Mouse (Mus musculus) CH12F3 (cell line): Measurements from ENCODE around the gene Anp32a.

Experiments
- in situ Hi-C: fragments of 300-500 bp; cut with MboI; formaldehyde crosslinking; loops from 2 replicates; pipeline ENCODE4 v1.14.3; 2020; ENCODE audit warnings: low sequenced_read_pairs

The Anp32a gene

GRCm38 (mm10) chr9:62367510-62368071 lies 26.5 kb downstream of the Anp32a start:
- in situ Hi-C loops = no loop called here

GRCm38 (mm10) chr9:62368256-62368905 lies 27.3 kb downstream of the Anp32a start:
- in situ Hi-C loops = no loop called here

GRCm38 (mm10) chr9:62369172-62369571 lies 28.1 kb downstream of the Anp32a start:
- in situ Hi-C loops = no loop called here

- in situ Hi-C loops = no loop called here
Measured at GRCm38 (mm10) chr9:62370186-62370585, 29.1 kb downstream of the Anp32a start.

- in situ Hi-C loops = no loop called here
Measured at GRCm38 (mm10) chr9:62370648-62371280, 29.7 kb downstream of the Anp32a start.

- in situ Hi-C loops = no loop called here
Measured at GRCm38 (mm10) chr9:62371745-62372555, 30.9 kb downstream of the Anp32a start.

GRCm38 (mm10) chr9:62372556-62373221 lies 31.6 kb downstream of the Anp32a start:
- in situ Hi-C loops = no loop called here

- in situ Hi-C loops = no loop called here
Measured at GRCm38 (mm10) chr9:62373222-62374123, 32.4 kb downstream of the Anp32a start.

GRCm38 (mm10) chr9:62374276-62374675 lies 33.2 kb downstream of the Anp32a start:
- in situ Hi-C loops = no loop called here

- in situ Hi-C loops = no loop called here
Measured at GRCm38 (mm10) chr9:62377897-62378296, 36.8 kb downstream of the Anp32a start.

- in situ Hi-C loops = loop anchor here (10.0 kb wide), 1 partner anchor 86 kb away; no protein-coding TSS in a partner anchor
Measured at GRCm38 (mm10) chr9:62380351-62380750, 39.3 kb downstream of the Anp32a start.

GRCm38 (mm10) chr9:62381402-62381913 lies 40.4 kb downstream of the Anp32a start:
- in situ Hi-C loops = loop anchor here (10.0 kb wide), 1 partner anchor 87 kb away; no protein-coding TSS in a partner anchor

GRCm38 (mm10) chr9:62382519-62383084 lies 41.5 kb downstream of the Anp32a start:
- in situ Hi-C loops = loop anchor here (10.0 kb wide), 1 partner anchor 88 kb away; no protein-coding TSS in a partner anchor

- in situ Hi-C loops = loop anchor here (10.0 kb wide), 1 partner anchor 90 kb away; no protein-coding TSS in a partner anchor
Measured at GRCm38 (mm10) chr9:62385062-62385461, 44.0 kb downstream of the Anp32a start.

GRCm38 (mm10) chr9:62385727-62386518 lies 44.8 kb downstream of the Anp32a start:
- in situ Hi-C loops = loop anchor here (10.0 kb wide), 1 partner anchor 91 kb away; no protein-coding TSS in a partner anchor

- in situ Hi-C loops = loop anchor here (10.0 kb wide), 1 partner anchor 95 kb away; no protein-coding TSS in a partner anchor
Measured at GRCm38 (mm10) chr9:62389735-62390134, 48.6 kb downstream of the Anp32a start.

- in situ Hi-C loops = no loop called here
Measured at GRCm38 (mm10) chr9:62393531-62393930, 52.4 kb downstream of the Anp32a start.

- in situ Hi-C loops = no loop called here
Measured at GRCm38 (mm10) chr9:62394163-62394562, 53.1 kb downstream of the Anp32a start.
